Mouse (Mus musculus) left cerebral cortex, postnatal 25 days (tissue): ENCODE measurements around the gene St8sia1. TPM values are rescaled to one million over a fixed set of nuclear protein-coding genes. Genes with fewer than 3 reads are reported as not detected.

Experiments used
- DNase-seq, 2 experiments: peaks; one replicate each; pipeline ENCODE4 v3.0.0; 2022; ENCODE audit warnings: low spot score in 2 of 2, mixed read lengths in 1 of 2
- intact Hi-C: fragments of 180-260 bp; cut with DNase I; formaldehyde crosslinking; loops from one replicate; pipeline ENCODE4 v1.15.1; 2025
- total RNA-seq, 2 experiments: library from RNA; stranded (reverse); gene quantifications; 2 replicates each; pipeline ENCODE4 v1.2.3; 2021

Gene St8sia1
- total RNA-seq, 2 experiments from 2014 or later = 22.2 to 27.1 TPM

- intact Hi-C loops = no loop called here
- DNase-seq = no peak
Measured at GRCm38 (mm10) chr6:142849326-142849725, 114.9 kb downstream of the St8sia1 start.

DNA sequence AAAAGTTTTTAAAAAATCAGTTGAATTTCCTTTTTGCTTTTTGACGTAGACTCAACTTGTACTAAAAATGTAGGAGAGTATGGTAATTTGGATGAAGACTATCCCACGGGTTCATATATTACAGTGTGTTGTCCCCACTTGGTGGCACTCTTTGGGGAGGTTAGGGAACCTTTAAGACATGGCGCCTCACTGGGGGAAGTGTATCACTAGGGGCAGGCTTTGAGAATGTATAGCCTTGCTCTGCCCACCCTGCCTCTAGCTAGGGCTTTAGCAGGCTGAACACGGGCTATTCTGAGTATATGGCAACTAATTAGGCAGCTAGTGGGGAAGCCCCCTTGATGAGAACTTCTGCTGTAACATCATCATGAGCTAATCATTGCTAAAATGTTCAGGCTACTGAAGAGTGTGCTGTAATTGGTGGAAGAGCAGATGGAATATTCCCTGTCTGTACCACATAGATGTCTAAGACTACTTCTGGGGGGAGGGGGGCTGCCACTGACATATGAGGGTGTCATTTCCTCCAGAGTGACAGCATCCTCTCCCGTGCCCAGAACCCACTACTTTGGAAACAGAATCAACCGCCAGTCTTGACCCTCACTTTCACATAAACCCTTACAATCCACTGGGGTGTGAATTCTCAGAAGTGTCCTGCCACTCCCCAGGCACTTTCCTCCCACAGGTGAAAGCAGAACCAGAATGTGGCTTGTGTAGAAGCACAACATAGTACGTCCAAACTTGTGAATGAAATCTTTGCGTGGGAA is 116.2 kb downstream of the St8sia1 start:
- intact Hi-C loops = no loop called here
- DNase-seq = peak in 1 of 2 experiments; percentile 34

- no peak for DNase-seq
- intact Hi-C loops = no loop called here
Measured at GRCm38 (mm10) chr6:142846855-142847254, 117.4 kb downstream of the St8sia1 start.

- intact Hi-C loops = no loop called here
- DNase-seq = no peak
Measured at GRCm38 (mm10) chr6:142845066-142845465, 119.2 kb downstream of the St8sia1 start.

- no peak for DNase-seq
- intact Hi-C loops = no loop called here
Measured at GRCm38 (mm10) chr6:142844061-142844460, 120.2 kb downstream of the St8sia1 start.

- intact Hi-C loops = no loop called here
- no peak for DNase-seq
Measured at GRCm38 (mm10) chr6:142838501-142838900, 125.8 kb downstream of the St8sia1 start.

DNA sequence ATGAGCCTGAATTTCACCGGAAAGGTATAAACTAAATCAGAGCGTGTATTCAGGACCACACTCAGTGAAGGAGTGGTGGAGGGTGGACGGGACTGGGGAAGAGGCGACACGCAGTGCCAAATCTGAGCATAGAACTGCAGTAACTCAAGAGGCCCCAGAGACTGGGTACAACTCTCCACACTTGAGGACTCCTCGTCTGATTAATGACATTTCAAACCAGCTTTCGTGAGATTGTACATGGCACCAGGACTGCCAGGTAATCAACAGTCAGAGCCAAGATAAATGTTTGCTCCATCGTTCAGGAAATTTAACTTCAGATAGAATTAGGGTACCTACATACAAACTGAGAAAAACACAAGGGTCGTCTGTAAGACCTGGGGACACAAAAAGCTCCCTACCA is 126.9 kb downstream of the St8sia1 start:
- DNase-seq = no peak
- intact Hi-C loops = no loop called here

DNA sequence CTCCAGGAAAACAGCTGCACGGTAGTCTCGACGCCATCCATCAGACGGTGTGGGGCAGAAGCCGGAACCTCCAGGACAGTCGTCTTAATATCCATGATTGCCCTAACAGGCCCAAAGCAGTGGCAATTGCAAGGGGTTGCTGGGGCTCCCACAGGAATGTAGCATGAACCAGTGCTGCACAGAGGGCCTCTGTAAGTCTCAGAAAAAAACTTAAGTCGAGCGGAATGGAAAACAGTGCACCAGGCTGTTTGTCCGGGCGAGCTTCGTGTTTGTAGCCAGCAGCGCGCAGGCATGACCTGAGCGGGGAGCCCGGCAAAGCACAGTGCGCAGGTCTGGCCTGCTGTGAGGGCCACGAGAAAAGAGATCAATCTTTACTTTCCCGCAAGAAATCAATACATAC is 128.5 kb downstream of the St8sia1 start:
- intact Hi-C loops = no loop called here

DNA sequence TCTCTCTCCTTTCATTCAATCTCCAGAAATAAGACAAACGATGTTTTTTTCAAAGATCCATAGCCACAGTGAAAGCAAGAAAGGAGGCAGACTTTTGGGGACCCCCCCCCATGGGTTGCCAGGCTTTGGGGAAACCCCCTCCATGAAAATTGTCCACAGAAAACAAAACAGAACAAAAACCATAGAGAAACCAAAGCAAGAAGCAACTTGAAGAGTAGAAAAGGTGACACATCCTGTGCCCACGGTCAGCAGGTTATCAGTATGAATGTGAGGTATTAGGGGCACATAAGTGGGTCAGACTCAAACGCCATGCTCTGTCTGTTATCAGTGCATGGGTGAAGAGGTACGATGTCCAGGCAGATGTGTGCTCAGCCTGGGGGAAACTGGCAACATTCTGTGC is 129.3 kb downstream of the St8sia1 start:
- no peak for DNase-seq
- intact Hi-C loops = no loop called here

More for the DNA sequence above, 128.5 kb downstream of the St8sia1 start:
- no peak for DNase-seq

DNA sequence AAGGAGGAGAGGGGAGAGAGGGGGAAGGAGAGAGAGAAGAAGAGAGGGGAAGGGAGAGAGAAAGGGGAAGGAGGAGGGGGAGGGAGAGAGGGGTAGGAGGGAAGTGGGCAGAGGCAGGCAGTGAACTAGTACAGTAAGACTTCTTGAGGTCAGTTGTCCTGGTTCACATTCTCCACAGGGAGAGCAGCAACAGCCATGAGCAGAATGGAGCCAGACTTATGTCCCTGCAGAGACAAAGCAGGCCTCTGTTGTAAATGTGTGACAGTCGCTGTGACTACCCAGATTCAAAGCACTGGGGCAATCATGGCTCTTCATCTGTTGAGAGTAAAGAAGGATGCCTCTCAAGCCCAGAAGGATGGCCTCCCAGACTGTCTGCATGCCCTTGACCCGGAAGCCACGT is 132.5 kb downstream of the St8sia1 start:
- intact Hi-C loops = no loop called here
- no peak for DNase-seq

- intact Hi-C loops = no loop called here
- DNase-seq = no peak
Measured at GRCm38 (mm10) chr6:142831243-142831642, 133.0 kb downstream of the St8sia1 start.

DNA sequence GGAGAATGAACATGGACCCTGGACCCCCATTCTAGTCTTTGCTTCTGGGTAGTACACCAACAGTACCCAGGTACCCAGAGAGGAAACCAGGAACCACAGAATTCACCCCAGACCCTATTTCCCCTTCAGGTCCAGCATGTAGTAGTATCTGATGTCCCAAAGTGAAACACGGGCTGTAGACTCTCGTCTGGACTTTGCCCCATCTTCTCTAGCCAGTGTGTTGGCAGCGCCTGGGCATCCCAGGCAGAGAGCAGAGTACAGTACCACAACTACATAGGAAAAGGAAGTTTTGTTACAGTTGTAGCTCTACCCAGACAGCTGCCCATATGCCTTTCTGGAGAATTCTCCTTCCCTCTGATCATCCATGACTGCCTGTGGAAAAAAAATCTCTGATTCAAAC is 134.0 kb downstream of the St8sia1 start:
- intact Hi-C loops = no loop called here
- no peak for DNase-seq

- DNase-seq = peak in 1 of 2 experiments; percentile 16
- intact Hi-C loops = no loop called here
Measured at GRCm38 (mm10) chr6:142825449-142825848, 138.8 kb downstream of the St8sia1 start.

DNA sequence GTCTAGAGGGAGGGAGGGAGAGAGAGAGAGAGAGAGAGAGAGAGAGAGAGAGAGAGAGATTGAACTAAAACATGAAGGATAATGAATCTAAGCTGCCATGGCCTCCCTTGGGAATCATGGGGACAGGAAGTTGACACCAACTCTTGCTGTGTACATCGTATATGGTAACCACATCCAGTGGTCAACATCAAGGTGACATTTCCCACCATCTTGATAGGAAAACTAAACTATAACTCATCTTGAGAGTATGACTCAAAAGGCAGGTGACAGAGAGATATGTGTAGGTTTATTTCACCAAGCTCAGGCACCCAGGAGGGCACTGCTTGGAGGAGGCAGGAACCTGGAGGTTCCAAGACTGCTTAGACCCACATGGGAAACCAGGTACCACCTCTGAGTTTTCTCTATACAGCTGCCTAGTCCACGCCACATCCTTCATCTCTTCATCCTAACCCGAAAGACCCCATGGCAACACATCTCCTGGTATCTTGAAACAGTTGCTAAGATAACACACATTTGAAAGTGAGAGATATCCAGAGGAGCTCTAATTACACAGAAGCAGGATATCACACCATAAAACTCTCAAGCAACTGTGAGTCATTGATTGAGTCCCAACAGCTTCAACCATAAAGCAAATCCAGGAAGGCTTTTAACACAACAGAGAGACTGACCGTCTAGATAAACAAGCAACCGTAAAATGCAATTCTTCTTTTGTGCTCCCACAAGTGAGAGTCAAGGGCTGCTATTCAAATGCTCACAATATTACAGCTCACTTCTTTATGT is 141.1 kb downstream of the St8sia1 start:
- intact Hi-C loops = no loop called here
- no peak for DNase-seq

- intact Hi-C loops = loop anchor here (10.0 kb wide), 1 partner anchor 294 kb away; no protein-coding TSS in a partner anchor
- DNase-seq = no peak
Measured at GRCm38 (mm10) chr6:142818306-142818705, 145.9 kb downstream of the St8sia1 start.

- DNase-seq = no peak
- intact Hi-C loops = loop anchor here (2.0 to 10.0 kb wide), 2 partner anchors 37 to 291 kb away; no protein-coding TSS in a partner anchor
Measured at GRCm38 (mm10) chr6:142815513-142815912, 148.7 kb downstream of the St8sia1 start.

DNA sequence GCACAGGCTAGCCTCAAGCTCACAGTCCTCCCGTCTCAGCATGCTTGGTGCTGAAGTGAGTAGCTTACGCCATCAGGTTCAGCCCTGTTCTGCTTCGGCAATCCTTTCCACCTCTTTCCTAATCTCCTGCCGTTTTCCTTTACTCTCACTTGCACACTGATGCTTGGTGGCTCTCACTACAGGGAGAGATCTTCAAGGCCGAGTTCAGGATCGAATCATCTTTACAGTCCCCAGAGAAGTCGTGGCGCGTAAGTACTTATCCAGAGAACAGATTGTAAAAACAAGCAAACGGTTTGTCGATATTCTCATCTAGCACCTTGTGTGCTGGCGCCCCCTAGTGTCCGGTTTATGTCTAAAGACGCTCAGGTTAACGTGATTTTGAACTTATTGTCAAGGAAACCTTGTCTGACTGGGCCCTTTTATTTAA is 149.7 kb downstream of the St8sia1 start:
- intact Hi-C loops = loop anchor here (2.0 to 10.0 kb wide), 2 partner anchors 36 to 290 kb away; no protein-coding TSS in a partner anchor
- peak; percentile 91 for DNase-seq

DNA sequence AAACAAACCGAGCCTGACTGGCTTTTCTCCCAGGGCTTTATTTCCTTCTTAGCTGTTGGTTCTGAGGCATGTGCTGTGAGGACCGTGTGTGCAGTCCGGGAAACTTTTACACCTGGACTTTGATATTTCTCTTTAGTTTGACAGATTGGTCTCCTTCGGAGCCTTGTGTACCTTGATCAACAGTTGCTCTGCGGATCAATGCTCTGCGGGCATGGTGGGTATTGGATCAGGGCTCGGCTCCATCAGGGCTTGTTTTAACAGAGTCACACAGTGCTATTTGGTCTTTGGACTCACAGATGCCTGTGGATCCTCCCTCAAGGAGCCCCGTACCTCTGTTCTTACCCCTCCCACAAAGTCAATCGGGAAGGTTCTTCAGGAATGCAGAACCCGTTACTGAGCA is 150.2 kb downstream of the St8sia1 start:
- intact Hi-C loops = loop anchor here (2.0 to 10.0 kb wide), 2 partner anchors 35 to 289 kb away; no protein-coding TSS in a partner anchor
- DNase-seq = no peak

DNA sequence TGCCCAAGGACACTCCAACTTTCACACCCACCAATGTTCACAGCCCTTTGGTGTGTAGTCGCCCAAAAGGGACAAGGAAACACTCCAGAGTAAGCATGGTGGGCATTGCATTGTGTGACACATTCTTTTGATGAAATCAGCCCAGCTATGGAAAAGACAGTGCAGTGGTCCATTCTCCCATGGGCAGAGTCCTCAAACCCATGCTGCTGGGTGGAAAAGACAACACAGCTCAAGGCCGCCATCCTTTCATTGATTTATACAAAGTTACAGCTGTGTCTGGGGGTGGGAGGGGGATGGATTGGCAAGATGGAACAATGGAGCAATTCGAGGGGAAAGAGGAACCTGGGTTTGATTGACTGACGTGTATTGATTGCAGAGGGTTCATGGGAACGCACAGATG is 151.3 kb downstream of the St8sia1 start:
- intact Hi-C loops = loop anchor here (10.0 kb wide), 1 partner anchor 288 kb away; no protein-coding TSS in a partner anchor
- no peak for DNase-seq

DNA sequence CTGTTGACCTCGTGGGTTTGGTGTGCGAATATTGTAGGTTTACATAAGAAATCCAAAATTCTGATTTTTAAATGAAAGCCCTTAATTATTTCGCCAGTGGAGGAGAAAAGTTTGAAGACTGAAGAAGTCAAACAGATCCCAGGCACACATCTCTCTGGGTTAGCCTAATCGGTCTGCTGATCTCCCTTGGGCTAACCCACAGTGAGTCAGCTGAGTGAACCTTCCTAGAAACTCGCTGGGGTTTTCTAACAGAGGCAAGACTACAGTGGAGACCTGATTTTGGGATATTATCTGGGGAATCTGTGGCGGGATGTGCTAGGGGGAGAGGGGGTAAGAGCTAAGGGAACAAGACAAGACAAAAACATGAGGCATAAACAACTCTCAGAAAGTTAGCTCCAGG is 154.0 kb downstream of the St8sia1 start:
- intact Hi-C loops = loop anchor here (10.0 kb wide), 1 partner anchor 285 kb away; no protein-coding TSS in a partner anchor
- no peak for DNase-seq
